Mouse (Mus musculus): ENCODE data around the gene Tmsb15l. TPM values are rescaled to one million over a fixed set of nuclear protein-coding genes. Genes with fewer than 3 reads are reported as not detected.

Tmsb15l gene
- total RNA-seq, 2 experiments from 2014 or later = 3.1 to 3.8 TPM

Other genes starting within 250 kb of the Tmsb15l start
- 100 to 1,000 TPM; 337 to 381 TPM for gene Morf4l2, start 233.2 kb downstream of the Tmsb15l start, total RNA-seq (2021)
- gene Glra4, start 196.7 kb downstream of the Tmsb15l start, total RNA-seq (2021) = under 1 TPM; 0.18 to 0.21 TPM
- gene Plp1, start 154.2 kb downstream of the Tmsb15l start, total RNA-seq (2021) = 1,000 to 10,000 TPM in 1 of 2 experiments, 100 to 1,000 TPM in 1; 891 to 1,070 TPM
- 10 to 100 TPM; 15.2 to 19.8 TPM for gene Rab9b, start 108.1 kb downstream of the Tmsb15l start, total RNA-seq (2021)
- gene H2bfm, start 49.5 kb downstream of the Tmsb15l start, total RNA-seq (2021) = not detected
- gene Tmsb15b2, start 1.4 kb downstream of the Tmsb15l start, total RNA-seq (2021) = 10 to 100 TPM in 1 of 2 experiments, 1 to 10 TPM in 1; 9.7 to 13.4 TPM
- gene Tmsb15b1, start within 50 bp of the Tmsb15l start, total RNA-seq (2021) = 1 to 10 TPM; 3.0 to 7.7 TPM
- gene Zcchc18, start 16.3 kb upstream of the Tmsb15l start, total RNA-seq (2021) = 100 to 1,000 TPM; 240 to 266 TPM
- 10 to 100 TPM; 23.0 to 32.1 TPM for gene Slc25a53, start 61.4 kb upstream of the Tmsb15l start, total RNA-seq (2021)
- gene Fam199x, start 72.7 kb upstream of the Tmsb15l start, total RNA-seq (2021) = 1 to 10 TPM; 7.9 to 9.1 TPM
- not detected for gene Esx1, start 145.2 kb upstream of the Tmsb15l start, total RNA-seq (2021)